Mouse (Mus musculus) ES-E14 (cell line): Measurements from ENCODE around the gene Ptpn1. TPM values are rescaled to one million over a fixed set of nuclear protein-coding genes. Genes with fewer than 3 reads are reported as not detected.

Experiments used
- DNase-seq: peaks from one replicate; pipeline ENCODE4 v3.0.0-alpha.2; 2013; ENCODE audit warnings: low read depth, low spot score
- H3K27ac ChIP-seq: 2 replicates; pipeline ENCODE4 v1.5.1; 2012; ENCODE audit warnings: low read depth, mild to moderate bottlenecking, low read length, moderate library complexity, mixed read lengths; ENCODE audit not compliant: poor library complexity, insufficient read depth, severe bottlenecking
- H3K36me3 ChIP-seq: 2 replicates; pipeline ENCODE4 v1.6.1; 2012; ENCODE audit warnings: mild to moderate bottlenecking, low read length, moderate library complexity, mixed read lengths; ENCODE audit not compliant: control insufficient read depth, poor library complexity, insufficient read depth, severe bottlenecking
- H3K4me1 ChIP-seq, 2 experiments: fragments of 150-350 bp in 1 of 2; sonication (generic) in 1 of 2; 2 replicates each; pipeline ENCODE4 v1.6.1; 2012; ENCODE audit warnings: low read length in 2 of 2, mild to moderate bottlenecking in 1 of 2, mixed read lengths in 1 of 2; ENCODE audit not compliant: control insufficient read depth in 2 of 2, insufficient read depth in 2 of 2, poor library complexity in 1 of 2
- H3K4me3 ChIP-seq, 2 experiments: fragments of 150-350 bp in 1 of 2; sonication (generic) in 1 of 2; 2 replicates each; pipeline ENCODE4 v1.5.1; 2012; ENCODE audit warnings: low read length in 2 of 2, low read depth in 1 of 2, mild to moderate bottlenecking in 1 of 2, mixed read lengths in 1 of 2; ENCODE audit not compliant: insufficient read depth in 1 of 2, poor library complexity in 1 of 2, severe bottlenecking in 1 of 2
- H3K9ac ChIP-seq: 2 replicates; pipeline ENCODE4 v1.6.1; 2012; ENCODE audit warnings: low read depth, mild to moderate bottlenecking, low read length, mixed read lengths; ENCODE audit not compliant: poor library complexity, insufficient read depth, severe bottlenecking
- H3K9me3 ChIP-seq: fragments of 150-350 bp; sonication (generic); 2 replicates; pipeline ENCODE4 v1.6.1; 2012; ENCODE audit warnings: low read depth, mild to moderate bottlenecking, low read length; ENCODE audit not compliant: control insufficient read depth, insufficient read depth
- CHD2 ChIP-seq: IDR thresholded peaks from 2 replicates; pipeline ENCODE4 v1.6.1; 2014; ENCODE audit warnings: mild to moderate bottlenecking, low read depth, low read length, inconsistent platforms
- HCFC1 ChIP-seq: IDR thresholded peaks from 2 replicates; pipeline ENCODE4 v1.6.1; 2012; ENCODE audit warnings: low read length, inconsistent platforms, borderline replicate concordance; ENCODE audit not compliant: insufficient read depth
- MAFK ChIP-seq: IDR thresholded peaks from 2 replicates; pipeline ENCODE4 v1.6.1; 2014; ENCODE audit warnings: mild to moderate bottlenecking, low read depth, low read length, inconsistent platforms; ENCODE audit not compliant: insufficient read depth
- ZC3H11A ChIP-seq: IDR thresholded peaks from 2 replicates; pipeline ENCODE4 v1.6.1; 2012; ENCODE audit warnings: low read depth, mild to moderate bottlenecking, inconsistent platforms, low read length, borderline replicate concordance
- ZNF384 ChIP-seq: IDR thresholded peaks from 2 replicates; pipeline ENCODE4 v1.6.1; 2012; ENCODE audit warnings: low read depth, low read length, inconsistent platforms
- in situ Hi-C, 2 experiments: fragments of 600-800 bp; cut with MboI; formaldehyde crosslinking; loops; one replicate each; pipeline ENCODE4 v1.15.1; 2025; ENCODE audit warnings: low sequenced_read_pairs in 2 of 2, inconsistent platforms in 1 of 2; ENCODE audit not compliant: unreplicated experiment in 2 of 2
- total RNA-seq: library from RNA; depleted of rRNA; stranded (reverse); fragments of 300-350 nt; gene quantifications from 2 replicates; pipeline ENCODE4 v1.2.3, GENCODE M21; 2012

The Ptpn1 gene
- total RNA-seq, 1 experiment = 39.9 TPM

DNA sequence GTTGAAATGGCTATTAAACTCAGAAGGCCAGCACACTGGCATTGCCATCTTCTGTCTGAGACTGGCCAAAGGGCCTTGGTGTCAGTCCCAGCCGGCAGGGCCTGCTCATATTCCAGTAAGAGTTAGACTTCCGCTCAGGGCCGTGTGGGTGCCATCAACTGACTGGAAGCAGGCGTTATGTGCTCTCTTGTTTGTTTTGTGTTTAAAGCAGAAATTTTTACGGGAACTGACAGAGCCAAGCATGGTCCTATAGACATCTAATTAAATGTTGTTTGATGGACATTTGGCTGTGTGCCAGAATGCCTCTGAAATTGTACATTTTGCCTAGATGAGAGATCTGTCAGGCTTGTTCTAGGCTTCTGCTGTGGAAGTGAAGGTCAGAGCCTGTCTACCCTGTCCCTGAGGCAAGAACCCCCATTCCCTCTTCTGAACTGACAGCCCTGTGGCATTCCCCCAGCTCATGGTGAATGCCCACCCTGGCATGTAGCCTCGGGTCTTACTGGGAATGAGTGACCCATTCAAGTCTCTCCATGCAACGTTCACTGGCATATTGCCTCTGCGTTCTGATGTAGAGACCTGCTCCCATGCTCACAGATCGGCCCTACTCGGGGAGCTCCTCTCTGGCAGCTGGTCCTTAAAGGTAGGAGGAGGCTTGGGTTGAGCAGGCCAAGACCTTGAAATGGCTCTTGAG lies 38.1 kb downstream of the Ptpn1 start:
- Histone ChIP-seq H3K4me1 (no peaks in the 10 kb centered on the region), H3K9ac (no peak overlapping the region), H3K27ac (no peak overlapping the region), H3K4me3 (no peak overlapping the region), H3K36me3 (peaks cover 25% of the 10 kb centered on the region), H3K9me3 (no peaks in the 10 kb centered on the region)
- TF ChIP-seq ZNF384 = no peak
- no peak for TF ChIP-seq CHD2
- no peak for TF ChIP-seq MAFK
- no peak for TF ChIP-seq ZC3H11A
- TF ChIP-seq HCFC1 = no peak
- no peak for DNase-seq
- in situ Hi-C loops = no loop called here

GRCm38 (mm10) chr2:167972146-167972545 lies 40.3 kb downstream of the Ptpn1 start:
- Histone ChIP-seq H3K4me3 (no peak overlapping the region), H3K4me1 (no peaks in the 10 kb centered on the region), H3K36me3 (peaks cover 37% of the 10 kb centered on the region), H3K9me3 (no peaks in the 10 kb centered on the region), H3K9ac (no peak overlapping the region), H3K27ac (no peak overlapping the region)
- TF ChIP-seq ZNF384 = no peak
- in situ Hi-C loops = no loop called here
- no peak for DNase-seq

GRCm38 (mm10) chr2:167972809-167973208 lies 41.0 kb downstream of the Ptpn1 start:
- DNase-seq = no peak
- 0 out of 4 replicates have a peak, but pooled peaks cover 0 to 2% of the 10 kb centered on the region in 2 experiments for H3K4me1 ChIP-seq
- no peaks in the 10 kb centered on the region for H3K9me3 ChIP-seq
- H3K27ac ChIP-seq = no peak overlapping the region
- H3K36me3 ChIP-seq = peaks cover 35% of the 10 kb centered on the region
- no peak overlapping the region for H3K9ac ChIP-seq
- H3K4me3 ChIP-seq = no peak overlapping the region
- TF ChIP-seq CHD2 (no peak), ZC3H11A (no peak), ZNF384 (no peak), MAFK (no peak)
- in situ Hi-C loops = no loop called here

DNA sequence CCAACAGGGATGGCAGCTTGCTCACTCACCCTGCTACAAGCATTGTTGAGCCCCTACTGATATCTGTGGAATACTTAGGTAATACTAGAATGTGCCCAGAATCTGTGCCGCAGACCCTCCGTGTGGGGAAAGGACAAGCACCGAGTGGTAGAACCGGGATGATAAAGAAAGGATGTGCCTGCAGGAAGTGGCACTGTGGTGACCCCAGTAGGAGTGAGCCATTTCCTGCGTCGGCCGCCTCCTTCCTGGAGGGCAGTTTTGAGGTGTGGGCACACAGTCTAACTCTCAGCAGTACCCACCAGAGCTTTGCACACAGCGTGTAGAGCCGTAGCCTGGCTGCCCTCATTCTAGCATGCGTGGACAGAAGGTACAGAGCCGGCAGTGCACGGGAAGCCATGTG lies 43.9 kb downstream of the Ptpn1 start:
- Histone ChIP-seq H3K9me3 (no peaks in the 10 kb centered on the region), H3K27ac (no peak overlapping the region), H3K36me3 (peaks cover 30% of the 10 kb centered on the region), H3K9ac (no peak overlapping the region), H3K4me1 (0 out of 4 replicates have a peak, but pooled peaks cover 0 to 2% of the 10 kb centered on the region in 2 experiments), H3K4me3 (no peak overlapping the region)
- DNase-seq = no peak
- in situ Hi-C loops = no loop called here
- TF ChIP-seq MAFK (no peak), ZNF384 (no peak), ZC3H11A (no peak), CHD2 (no peak), HCFC1 (no peak)

DNA sequence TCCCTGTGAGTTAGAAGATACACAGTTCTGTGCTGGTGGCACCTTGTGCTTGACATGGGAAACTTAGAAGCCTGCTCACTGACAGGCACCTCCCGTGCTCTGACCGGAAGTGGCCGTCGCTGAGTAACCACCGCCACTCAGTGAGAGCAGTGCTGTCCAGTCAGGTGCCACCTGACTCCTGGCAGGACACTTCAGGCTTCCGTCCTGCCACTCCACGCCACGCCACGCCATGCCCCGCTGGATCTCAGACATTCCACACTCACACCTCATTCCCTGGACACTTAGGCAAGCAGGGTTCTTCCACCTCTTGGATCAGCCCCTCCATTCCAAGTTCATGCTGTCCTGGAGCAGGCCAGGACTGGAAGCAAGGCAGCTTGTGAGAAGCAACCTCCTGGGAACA lies 46.4 kb downstream of the Ptpn1 start:
- TF ChIP-seq CHD2 (no peak), ZC3H11A (no peak), HCFC1 (no peak), MAFK (no peak), ZNF384 (no peak)
- H3K4me3 ChIP-seq = no peak overlapping the region
- no peak overlapping the region for H3K27ac ChIP-seq
- DNase-seq = no peak
- H3K9ac ChIP-seq = no peak overlapping the region
- H3K4me1 ChIP-seq = 0 out of 4 replicates have a peak, but pooled peaks cover 0 to 2% of the 10 kb centered on the region in 2 experiments
- H3K36me3 ChIP-seq = peaks cover 25% of the 10 kb centered on the region
- in situ Hi-C loops = no loop called here
- H3K9me3 ChIP-seq = no peaks in the 10 kb centered on the region
